Mouse (Mus musculus): ENCODE results near the gene Zfhx2.

Zfhx2 gene

DNA sequence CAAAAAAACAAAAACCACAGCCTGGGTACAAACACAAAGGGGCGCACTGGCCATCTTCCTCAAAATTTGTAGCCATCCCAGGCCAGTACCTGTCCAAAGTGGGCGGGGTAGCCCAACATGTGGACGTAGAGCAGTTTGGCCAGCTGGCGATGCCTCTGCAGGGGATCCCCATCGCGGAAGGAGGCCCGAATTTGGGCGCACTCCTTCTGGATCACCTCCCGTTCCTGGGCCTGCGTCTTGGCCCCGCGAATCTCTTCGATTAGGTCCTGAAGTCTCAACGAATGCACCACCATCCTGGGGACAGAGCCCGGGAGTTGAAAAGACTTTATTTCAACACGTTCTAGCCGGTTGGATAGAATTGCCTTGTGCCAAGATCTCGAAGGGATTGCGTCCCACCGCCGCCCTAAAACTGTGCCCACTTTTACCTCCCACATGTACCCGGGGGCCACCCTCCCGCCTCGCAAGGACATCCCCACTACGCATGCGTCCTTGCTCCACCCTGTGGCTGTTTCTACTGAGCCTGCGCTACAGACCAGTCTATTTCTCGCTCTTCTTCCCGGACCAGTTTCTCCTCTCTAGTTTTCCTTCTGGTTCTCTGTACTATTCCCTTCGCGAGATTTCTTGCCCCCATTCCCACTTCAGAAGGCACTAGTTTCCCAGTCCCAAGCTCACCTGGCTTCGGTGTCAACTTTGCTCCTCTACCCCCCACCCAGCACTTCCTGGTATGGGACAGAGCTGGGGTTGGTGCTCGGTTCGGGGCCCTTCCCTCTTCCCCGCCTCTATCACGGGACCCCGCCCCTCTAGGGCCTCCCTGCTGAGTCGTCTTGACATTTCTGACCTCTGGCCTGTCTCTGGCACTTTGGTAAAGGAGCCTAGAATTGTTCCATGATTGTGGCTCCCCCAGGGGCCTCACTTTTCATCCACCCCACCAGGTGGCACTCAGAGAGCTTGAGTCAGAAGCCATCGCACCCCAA is 14.0 kb upstream of the Zfhx2 start, which contains the start of gene Ap1g2:
Gene Ap1g2, minus strand, starts transcription at position 758 of the 974 bp plus-strand sequence.
- DNase-seq (ENCODE audit: low spot score), result peak; percentile 79

DNA sequence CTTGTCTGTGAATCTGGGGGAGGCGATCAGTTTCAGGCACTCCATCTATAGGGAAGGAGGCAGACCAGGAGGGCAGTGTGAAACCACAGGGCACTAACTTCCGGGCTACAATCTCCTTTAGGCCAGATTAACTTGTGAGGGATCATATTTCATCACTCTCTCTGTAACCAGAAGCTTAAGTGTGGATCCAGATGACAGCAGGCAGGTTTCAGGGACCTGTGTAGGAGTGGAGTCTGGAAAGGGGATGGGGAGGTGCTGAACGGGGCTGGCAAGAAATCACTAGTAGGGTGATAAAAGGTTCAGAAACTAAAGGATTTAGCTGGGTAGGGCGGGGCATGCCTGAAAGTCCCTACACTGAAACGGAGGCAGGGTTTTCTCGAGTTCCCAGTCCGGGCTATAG is 13.3 kb upstream of the Zfhx2 start:
- DNase-seq (ENCODE audit: low spot score), result no peak

DNA sequence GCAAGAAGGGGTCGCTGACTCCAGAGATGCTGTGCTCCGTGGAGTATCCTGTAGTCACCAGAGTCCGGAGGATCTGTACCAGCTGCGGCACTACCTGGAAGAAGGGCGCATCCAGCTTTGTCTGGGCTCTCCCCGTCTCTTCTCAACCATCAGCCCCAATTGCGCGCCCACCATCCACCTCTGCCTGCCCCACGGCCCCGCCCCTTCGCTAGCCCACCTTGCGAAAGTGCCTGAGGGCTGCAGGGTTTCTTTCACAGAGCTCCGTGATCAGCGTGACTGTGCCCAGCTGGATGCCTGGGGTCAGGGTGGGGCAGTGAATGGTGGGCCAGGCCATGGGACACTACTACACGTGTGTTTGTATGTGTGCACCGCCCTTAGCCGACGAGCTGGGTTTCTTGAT is 12.2 kb upstream of the Zfhx2 start:
- no peak for DNase-seq (ENCODE audit: low spot score)

GRCm38 (mm10) chr14:55102253-55102785 is 10.2 kb upstream of the Zfhx2 start:
- DNase-seq (ENCODE audit: low spot score), result no peak

GRCm38 (mm10) chr14:55101592-55101991 is 9.5 kb upstream of the Zfhx2 start:
- DNase-seq (ENCODE audit: low spot score), result peak; percentile 45

DNA sequence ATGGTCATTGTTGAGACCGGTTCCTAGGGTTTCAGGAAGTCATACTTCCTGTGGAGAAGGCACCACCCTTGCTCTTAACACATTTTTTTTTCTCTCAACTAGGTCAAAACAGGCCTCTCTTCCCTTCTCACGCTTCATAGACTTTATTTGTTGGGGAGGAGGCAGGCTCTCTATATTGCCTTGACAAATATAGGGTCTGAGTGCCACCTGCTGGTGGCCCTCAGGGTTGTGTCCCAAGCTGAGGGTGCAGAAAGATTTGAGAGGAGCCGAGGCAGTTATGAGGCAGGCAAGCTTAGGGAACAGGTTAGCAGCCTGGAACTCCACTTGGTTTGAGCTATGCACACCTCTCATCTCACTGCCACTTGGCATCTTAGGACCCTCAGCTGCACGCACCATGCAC is 5.9 kb upstream of the Zfhx2 start:
- no peak for DNase-seq (ENCODE audit: low spot score)

GRCm38 (mm10) chr14:55097646-55098045 is 5.5 kb upstream of the Zfhx2 start:
- DNase-seq (ENCODE audit: low spot score), result no peak

DNA sequence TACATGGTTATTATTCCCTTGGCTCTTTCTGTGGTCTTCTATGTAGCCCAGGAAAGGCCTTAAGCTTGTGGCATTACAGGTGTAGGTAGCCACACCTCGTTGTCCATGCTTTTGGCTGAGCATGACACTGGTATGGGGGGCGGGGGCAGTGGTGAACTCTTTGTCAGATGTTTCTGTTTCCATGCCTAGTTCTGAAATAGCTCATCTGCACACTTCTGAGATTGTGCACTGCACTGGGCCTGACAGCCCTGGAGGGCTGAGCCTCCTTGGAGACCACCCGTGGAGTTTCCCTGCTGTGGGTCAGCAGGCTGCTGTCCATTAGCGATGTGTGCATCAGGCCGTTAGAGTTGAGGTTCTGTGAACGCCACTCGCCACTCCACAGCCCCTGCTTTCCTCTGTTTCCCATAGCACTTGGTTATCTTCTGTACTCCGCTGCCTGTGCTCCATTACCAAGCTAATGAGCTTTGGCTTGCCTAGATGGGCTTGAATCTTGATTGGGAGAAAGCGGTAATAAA is 4.5 kb upstream of the Zfhx2 start:
- no peak for DNase-seq (ENCODE audit: low spot score)

DNA sequence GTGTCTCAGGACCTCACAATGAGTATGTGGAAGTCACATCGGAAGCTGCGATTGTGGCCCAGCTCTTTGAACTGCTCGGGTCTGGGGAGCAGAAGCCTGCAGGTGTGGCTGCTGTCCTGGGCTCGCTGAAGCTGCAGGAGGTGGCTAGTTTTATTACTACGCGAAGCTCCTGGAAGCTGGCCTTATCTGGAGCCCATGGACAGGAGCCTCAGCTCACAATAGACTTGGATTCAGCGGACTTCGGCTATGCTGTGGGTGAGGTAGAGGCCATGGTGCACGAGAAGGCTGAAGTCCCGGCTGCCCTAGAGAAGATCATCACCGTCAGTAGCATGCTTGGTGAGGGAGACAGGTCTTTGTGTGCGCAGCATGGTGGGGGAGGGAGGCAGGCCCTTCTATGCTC is 3.5 kb upstream of the Zfhx2 start:
- DNase-seq (ENCODE audit: low spot score), result no peak

DNA sequence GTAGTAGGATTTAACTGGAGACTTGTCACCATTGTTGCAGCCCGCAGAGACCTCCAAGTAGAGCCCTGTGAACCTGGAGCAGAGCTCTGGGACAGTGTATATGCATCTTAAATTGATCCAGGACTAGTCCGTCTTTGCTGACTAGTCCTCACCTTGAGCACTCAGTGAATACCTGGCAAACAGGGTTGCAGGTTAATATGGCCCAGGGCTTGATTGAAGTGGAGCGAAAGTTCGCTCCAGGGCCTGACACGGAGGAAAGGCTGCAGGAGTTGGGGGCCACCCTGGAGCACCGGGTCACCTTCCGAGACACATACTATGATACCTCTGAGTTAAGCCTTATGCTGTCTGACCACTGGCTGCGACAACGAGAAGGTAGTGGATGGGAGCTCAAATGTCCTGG is 3.1 kb upstream of the Zfhx2 start:
- no peak for DNase-seq (ENCODE audit: low spot score)

DNA sequence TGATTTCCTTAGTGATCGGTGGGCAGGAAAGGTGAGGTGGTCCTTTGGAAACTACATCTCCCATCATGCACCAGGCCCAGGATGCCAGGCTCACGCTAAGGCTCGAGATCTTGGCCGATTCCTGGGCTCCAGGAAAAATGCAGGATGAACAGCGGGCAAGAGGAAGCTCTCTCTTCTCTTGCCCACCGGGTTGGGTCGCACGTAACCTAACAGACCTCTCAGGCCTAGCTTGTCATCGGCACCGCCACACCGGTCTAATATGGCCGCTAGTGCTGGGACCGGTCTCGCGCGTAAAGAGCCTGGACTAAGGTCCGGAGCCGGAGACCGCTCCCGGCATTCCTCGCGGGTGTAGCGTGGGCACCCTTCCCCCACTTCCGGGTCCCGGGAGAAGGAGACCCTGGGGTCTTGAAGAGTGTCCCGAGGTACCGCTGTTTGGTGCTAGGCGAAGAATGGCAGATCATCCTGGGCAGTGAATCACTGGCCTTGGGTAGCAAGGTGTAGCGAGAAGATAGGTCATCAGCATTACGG is 2.6 kb upstream of the Zfhx2 start, which contains the start of gene Thtpa:
Gene Thtpa, plus strand, starts transcription at position 81 of the 528 bp plus-strand sequence.
- peak; percentile 73 for DNase-seq (ENCODE audit: low spot score)

DNA sequence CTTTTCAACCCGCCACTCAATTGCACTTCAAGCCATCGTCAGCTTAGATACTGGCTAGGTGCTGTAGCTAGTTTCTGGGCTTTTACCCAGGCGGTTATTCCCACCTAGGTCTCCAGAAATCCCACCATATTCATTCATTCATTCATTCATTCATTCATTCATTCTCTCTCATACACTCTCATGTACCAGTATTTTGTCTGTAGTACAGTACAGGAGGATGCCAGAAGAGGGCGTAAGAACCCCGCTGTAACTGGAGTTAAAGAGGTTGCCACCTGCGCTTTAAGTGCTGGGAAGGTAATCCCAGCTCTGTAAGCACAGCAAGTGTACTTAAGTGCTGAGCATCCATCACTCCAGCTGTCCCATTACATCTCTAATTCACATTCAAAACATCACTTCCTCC is 1.8 kb upstream of the Zfhx2 start:
- DNase-seq (ENCODE audit: low spot score), result no peak

DNA sequence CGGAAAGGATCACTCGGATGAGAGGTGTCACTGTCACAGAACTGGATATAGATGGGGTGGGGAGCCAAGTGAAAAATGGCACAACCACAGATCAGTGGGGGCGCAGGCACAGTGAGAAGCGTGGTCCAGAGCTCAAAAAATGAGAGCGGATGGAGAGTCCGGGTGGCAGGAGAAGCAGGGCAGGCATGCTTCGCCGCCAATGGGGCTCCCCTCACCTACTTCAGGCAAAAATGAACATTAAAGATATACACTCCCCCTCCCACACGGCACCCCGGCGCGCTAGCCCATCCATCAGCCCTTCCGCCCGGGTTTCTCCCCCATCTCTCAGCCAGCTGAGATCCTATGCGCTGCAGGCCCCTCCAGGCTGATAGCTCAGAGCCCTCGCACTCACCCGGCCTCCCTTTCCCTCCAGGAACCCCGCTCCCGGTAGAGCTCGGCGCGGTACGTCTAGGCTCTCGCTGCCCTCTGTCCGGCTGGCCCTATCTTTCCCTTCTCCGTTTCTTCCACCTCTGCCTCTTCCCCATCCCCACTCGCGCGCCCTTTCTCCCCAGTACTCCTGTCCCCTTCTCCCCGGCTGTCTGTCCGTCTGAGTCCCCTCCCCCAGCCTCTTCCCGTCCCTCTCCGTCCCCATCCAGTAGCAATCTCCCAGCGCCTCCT is 787 bp downstream of the Zfhx2 start:
- peak; percentile 22 for DNase-seq (ENCODE audit: low spot score)

- DNase-seq (ENCODE audit: low spot score), result no peak
Measured at GRCm38 (mm10) chr14:55089199-55089947, 2.8 kb downstream of the Zfhx2 start.

GRCm38 (mm10) chr14:55086009-55086514 is 6.1 kb downstream of the Zfhx2 start:
- no peak for DNase-seq (ENCODE audit: low spot score)

DNA sequence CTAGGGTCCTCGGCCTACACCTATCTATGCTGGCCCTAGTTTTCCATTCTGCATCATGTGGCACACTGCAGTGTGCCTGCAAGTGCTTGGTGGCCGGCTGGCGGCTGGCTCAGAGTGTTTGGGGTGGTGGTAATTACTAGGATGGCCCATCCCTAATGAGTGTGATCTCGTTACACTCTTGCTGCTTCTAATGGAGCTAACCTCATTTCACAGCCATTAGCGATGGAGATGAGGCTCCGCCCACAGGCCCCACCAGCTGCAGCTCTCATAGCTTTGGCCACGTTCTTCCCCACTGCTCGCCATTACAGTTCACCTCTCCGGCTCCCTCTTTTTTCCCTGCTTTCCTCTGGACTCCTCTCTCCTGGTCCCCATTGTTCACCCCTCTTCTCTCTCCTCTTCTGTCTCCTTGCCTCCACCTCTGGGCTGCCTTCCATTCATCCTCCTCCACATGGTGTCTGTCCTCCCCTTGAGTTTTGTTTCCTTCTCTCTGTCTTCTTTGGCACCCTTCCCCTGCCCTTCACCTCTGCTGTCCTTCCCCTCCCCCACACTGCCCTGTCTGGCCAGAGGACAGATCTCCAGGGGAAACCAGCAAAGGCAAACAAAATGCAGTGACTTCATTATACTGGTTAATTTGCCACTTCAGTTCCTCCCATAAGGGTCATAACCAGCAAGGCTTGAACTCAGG is 6.7 kb downstream of the Zfhx2 start:
- DNase-seq (ENCODE audit: low spot score), result no peak

DNA sequence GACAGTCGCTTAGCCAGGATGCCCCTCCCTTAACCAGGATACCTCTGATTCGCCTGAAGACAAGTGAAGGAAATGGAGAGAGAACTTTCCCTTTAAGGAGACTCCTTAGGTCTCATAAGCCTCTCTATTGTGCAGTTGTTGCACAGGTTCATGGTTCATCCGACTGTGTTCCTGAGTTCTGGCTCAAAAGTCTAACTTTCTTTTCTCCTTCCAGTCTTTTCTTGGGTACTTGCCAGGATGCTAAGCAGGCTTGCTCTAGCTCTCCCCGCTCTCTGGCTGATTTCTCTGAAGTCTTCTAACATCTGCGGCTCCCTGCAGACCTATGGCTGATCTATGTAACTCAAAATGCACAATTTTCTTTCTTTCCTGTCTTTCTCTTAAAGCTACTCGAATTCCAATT is 8.6 kb downstream of the Zfhx2 start:
- no peak for DNase-seq (ENCODE audit: low spot score)

GRCm38 (mm10) chr14:55081105-55081504 is 11.0 kb downstream of the Zfhx2 start:
- no peak for DNase-seq (ENCODE audit: low spot score)

DNA sequence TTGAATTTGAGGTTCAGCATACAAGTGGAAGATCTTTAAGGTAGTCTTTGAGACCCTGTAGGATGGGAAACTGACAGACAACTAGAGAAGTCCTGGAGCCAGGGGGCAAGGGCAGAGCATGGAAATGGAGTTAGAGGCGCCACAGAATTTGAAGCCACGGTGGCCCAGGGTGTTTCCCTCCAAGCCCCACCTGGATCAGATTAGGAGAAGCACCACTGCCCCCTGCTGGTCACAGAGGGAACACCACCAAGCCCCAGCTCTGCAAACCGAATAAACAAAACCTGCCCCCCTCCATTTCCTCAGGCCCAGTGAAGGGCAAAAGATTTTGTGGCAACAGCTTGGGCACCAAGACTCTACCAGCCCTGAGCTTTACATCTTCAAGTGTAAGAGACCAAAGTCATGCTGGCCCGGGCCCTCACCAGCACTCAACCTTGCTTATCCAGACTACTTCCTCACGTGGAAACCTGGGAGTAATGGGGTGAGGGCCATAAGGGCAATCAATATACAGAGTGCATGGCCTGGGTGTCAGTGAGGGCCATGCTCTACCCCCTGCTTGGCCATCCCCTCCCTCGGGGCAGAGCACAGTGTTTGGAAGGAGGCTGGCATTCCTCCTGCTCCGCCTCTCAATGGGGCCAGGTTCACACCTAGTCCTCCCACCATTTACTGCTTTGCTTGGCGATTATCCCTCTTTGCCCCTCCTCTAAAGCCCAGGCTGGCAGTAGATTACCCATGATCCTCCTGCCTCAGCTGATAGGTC is 12.7 kb downstream of the Zfhx2 start:
- peak; percentile 67 for DNase-seq (ENCODE audit: low spot score)

DNA sequence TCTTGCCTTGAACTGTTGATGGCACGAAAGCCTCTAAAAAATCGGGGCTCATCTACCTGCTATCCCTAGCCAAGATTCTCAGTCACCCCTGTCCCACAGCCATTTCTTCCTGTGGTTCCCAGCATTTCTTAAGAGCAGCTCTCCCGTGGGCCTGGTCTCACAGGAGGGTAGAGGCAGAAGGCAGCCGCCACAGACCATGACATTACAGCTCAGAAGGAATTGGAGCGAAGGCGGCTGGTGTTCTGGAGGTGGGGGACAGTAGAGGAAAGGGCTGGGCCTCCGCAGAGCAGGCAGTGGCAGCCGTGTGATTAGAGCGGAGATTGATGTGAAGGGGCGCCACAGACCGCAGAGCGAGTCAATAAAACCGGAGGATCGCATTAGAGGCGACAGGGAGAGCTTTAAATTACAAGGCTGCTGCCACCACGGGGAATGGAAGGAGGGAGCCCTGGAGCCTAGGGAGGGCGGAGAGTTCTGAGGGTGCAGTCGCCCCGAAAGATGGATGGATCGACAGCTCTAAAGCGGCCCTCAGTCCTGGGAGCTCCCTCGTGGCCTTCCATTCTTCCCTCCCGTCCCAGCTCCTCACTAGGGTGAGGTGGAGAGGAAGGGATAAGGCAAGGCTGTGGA is 13.6 kb downstream of the Zfhx2 start:
- no peak for DNase-seq (ENCODE audit: low spot score)

Measured in urinary bladder, postnatal 25 days (tissue).